Mouse (Mus musculus) brain, adult 10 weeks (tissue): ENCODE data around the gene Cnot2. TPM values are rescaled to one million over a fixed set of nuclear protein-coding genes. Genes with fewer than 3 reads are reported as not detected.

ENCODE experiments used
- polyA plus RNA-seq: library from polyadenylated mRNA; stranded (reverse); fragments of 350-450 nt; fragmentation: Illumina TruSeq; extraction: RNeasy Lipid Tissue Mini Kit (QIAGEN cat#74804); gene quantifications from one replicate; pipeline ENCODE4 v1.2.3, GENCODE M21; 2015; ENCODE audit warnings: low read depth, low replicate concordance

Gene Cnot2
- 53.9 TPM for polyA plus RNA-seq

GRCm38 (mm10) chr10:116581369-116581718, at the start of gene Cnot2:
Gene Cnot2 (minus strand): TSS chr10:116581511.

GRCm38 (mm10) chr10:116473759-116474549, 107.4 kb downstream of the Cnot2 start, which contains the start of gene Kcnmb4:
Gene Kcnmb4 (minus strand): TSS chr10:116473878.

Other genes starting within 250 kb of the Cnot2 start
- gene Kcnmb4, start 107.6 kb downstream of the Cnot2 start, polyA plus RNA-seq = 96.4 TPM